Mouse (Mus musculus) G1E (cell line): ENCODE data around the gene Scaf1.

Experiments
- CTCF ChIP-seq: IDR thresholded peaks from 2 replicates; pipeline ENCODE4 v1.5.1; 2012; ENCODE audit warnings: low read depth, low read length, inconsistent platforms, mixed read lengths
- TAL1 ChIP-seq: conservative IDR thresholded peaks from 2 replicates; pipeline ENCODE4 v1.6.1; 2012; ENCODE audit warnings: low read depth, low read length, inconsistent platforms, mixed read lengths

DNA sequence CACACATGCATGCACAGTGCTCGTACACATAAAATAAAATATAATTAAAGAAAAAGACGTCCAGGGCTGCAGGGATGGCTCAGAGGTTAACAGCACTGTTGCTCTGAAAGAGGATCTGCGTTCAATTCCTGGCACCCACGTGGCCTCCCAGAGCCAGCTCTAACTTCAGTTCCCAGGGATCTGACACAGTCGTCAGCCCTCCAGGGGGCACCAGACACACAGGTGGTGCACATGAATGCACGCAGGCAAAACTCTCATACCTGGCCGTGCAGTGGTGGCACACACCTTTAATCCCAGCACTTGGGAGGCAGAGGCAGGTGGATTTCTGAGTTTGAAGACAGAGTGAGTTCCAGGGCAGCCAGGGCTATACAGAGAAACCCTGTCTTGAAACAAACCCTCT is 50.2 kb downstream of the Scaf1 start:
- TF ChIP-seq CTCF (no peak), TAL1 (no peak)
